Mouse (Mus musculus) ES-E14 (cell line): ENCODE measurements around the gene Mylk4. TPM values are rescaled to one million over a fixed set of nuclear protein-coding genes. Genes with fewer than 3 reads are reported as not detected.

ENCODE experiments used
- DNase-seq: peaks from one replicate; pipeline ENCODE4 v3.0.0-alpha.2; 2013; ENCODE audit warnings: low read depth, low spot score
- H3K27ac ChIP-seq: 2 replicates; pipeline ENCODE4 v1.5.1; 2012; ENCODE audit warnings: low read depth, mild to moderate bottlenecking, low read length, moderate library complexity, mixed read lengths; ENCODE audit not compliant: poor library complexity, insufficient read depth, severe bottlenecking
- H3K36me3 ChIP-seq: 2 replicates; pipeline ENCODE4 v1.6.1; 2012; ENCODE audit warnings: mild to moderate bottlenecking, low read length, moderate library complexity, mixed read lengths; ENCODE audit not compliant: control insufficient read depth, poor library complexity, insufficient read depth, severe bottlenecking
- H3K4me1 ChIP-seq, 2 experiments: fragments of 150-350 bp in 1 of 2; sonication (generic) in 1 of 2; 2 replicates each; pipeline ENCODE4 v1.6.1; 2012; ENCODE audit warnings: low read length in 2 of 2, mild to moderate bottlenecking in 1 of 2, mixed read lengths in 1 of 2; ENCODE audit not compliant: control insufficient read depth in 2 of 2, insufficient read depth in 2 of 2, poor library complexity in 1 of 2
- H3K4me3 ChIP-seq, 2 experiments: fragments of 150-350 bp in 1 of 2; sonication (generic) in 1 of 2; 2 replicates each; pipeline ENCODE4 v1.5.1; 2012; ENCODE audit warnings: low read length in 2 of 2, low read depth in 1 of 2, mild to moderate bottlenecking in 1 of 2, mixed read lengths in 1 of 2; ENCODE audit not compliant: insufficient read depth in 1 of 2, poor library complexity in 1 of 2, severe bottlenecking in 1 of 2
- H3K9ac ChIP-seq: 2 replicates; pipeline ENCODE4 v1.6.1; 2012; ENCODE audit warnings: low read depth, mild to moderate bottlenecking, low read length, mixed read lengths; ENCODE audit not compliant: poor library complexity, insufficient read depth, severe bottlenecking
- H3K9me3 ChIP-seq: fragments of 150-350 bp; sonication (generic); 2 replicates; pipeline ENCODE4 v1.6.1; 2012; ENCODE audit warnings: low read depth, mild to moderate bottlenecking, low read length; ENCODE audit not compliant: control insufficient read depth, insufficient read depth
- CHD2 ChIP-seq: IDR thresholded peaks from 2 replicates; pipeline ENCODE4 v1.6.1; 2014; ENCODE audit warnings: mild to moderate bottlenecking, low read depth, low read length, inconsistent platforms
- HCFC1 ChIP-seq: IDR thresholded peaks from 2 replicates; pipeline ENCODE4 v1.6.1; 2012; ENCODE audit warnings: low read length, inconsistent platforms, borderline replicate concordance; ENCODE audit not compliant: insufficient read depth
- MAFK ChIP-seq: IDR thresholded peaks from 2 replicates; pipeline ENCODE4 v1.6.1; 2014; ENCODE audit warnings: mild to moderate bottlenecking, low read depth, low read length, inconsistent platforms; ENCODE audit not compliant: insufficient read depth
- ZC3H11A ChIP-seq: IDR thresholded peaks from 2 replicates; pipeline ENCODE4 v1.6.1; 2012; ENCODE audit warnings: low read depth, mild to moderate bottlenecking, inconsistent platforms, low read length, borderline replicate concordance
- ZNF384 ChIP-seq: IDR thresholded peaks from 2 replicates; pipeline ENCODE4 v1.6.1; 2012; ENCODE audit warnings: low read depth, low read length, inconsistent platforms
- in situ Hi-C, 2 experiments: fragments of 600-800 bp; cut with MboI; formaldehyde crosslinking; loops; one replicate each; pipeline ENCODE4 v1.15.1; 2025; ENCODE audit warnings: low sequenced_read_pairs in 2 of 2, inconsistent platforms in 1 of 2; ENCODE audit not compliant: unreplicated experiment in 2 of 2
- total RNA-seq: library from RNA; depleted of rRNA; stranded (reverse); fragments of 300-350 nt; gene quantifications from 2 replicates; pipeline ENCODE4 v1.2.3, GENCODE M21; 2012

Gene Mylk4
- total RNA-seq, 1 experiment, result not detected

DNA sequence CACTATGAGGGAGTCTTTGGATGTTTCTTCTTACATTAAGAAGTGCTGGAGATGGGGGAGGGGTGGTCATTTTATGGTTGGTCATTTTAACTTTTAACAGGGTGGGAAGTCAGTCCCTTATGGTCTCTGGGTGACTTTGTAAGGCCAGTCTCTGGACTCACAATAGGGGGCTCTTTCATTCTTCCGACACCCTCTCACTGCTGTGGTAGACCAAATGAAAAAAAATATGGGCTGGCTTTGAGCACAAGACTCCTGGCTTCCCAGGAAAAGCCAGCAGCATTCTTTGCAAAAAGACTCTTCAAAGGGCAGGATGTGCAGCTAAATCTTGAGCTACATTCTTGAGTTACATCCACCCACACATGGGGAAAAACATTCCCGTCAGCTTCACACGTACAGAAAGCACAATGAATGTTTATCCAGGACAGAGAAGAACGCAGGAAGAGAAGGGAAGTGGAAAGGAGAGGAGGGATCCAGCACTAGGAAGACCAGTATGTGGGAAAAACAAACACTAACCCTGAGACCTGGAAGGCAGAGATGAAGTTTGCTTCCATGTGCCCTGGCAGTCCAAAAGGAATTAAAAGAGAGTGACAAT lies 31.6 kb downstream of the Mylk4 start:
- Histone ChIP-seq H3K4me1 (no peaks in the 10 kb centered on the region), H3K9me3 (no peaks in the 10 kb centered on the region), H3K27ac (no peak overlapping the region), H3K36me3 (no peaks in the 10 kb centered on the region), H3K9ac (no peak overlapping the region), H3K4me3 (no peak overlapping the region)
- DNase-seq, result no peak
- in situ Hi-C loops, result no loop called here
- no peak for TF ChIP-seq MAFK
- no peak for TF ChIP-seq ZNF384
- TF ChIP-seq HCFC1, result no peak
- no peak for TF ChIP-seq CHD2
- TF ChIP-seq ZC3H11A, result no peak

DNA sequence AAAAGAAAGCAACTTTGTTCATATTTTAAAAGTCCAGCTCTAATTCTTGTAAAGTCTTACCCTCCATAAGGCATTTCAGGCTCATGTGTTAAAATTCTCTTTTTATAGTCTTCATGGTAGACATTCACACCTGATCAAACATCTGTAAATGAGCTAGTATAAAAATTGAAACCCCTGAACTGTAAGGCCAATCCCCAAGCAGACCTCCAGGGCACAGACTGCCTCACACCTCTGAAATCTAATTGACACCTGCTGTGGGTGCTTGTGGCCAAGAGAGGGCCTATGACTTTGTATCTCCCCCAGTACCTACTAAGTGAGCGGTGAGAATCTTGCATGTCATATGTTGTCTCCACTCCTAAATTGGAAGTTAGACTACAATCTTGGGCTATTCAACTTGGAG lies 33.2 kb downstream of the Mylk4 start:
- Histone ChIP-seq H3K9ac (no peak overlapping the region), H3K27ac (no peak overlapping the region), H3K4me3 (no peak overlapping the region), H3K4me1 (no peaks in the 10 kb centered on the region), H3K36me3 (no peaks in the 10 kb centered on the region), H3K9me3 (no peaks in the 10 kb centered on the region)
- TF ChIP-seq CHD2, result no peak
- TF ChIP-seq MAFK, result no peak
- TF ChIP-seq ZNF384, result no peak
- no peak for TF ChIP-seq ZC3H11A
- no peak for DNase-seq
- in situ Hi-C loops, result no loop called here

DNA sequence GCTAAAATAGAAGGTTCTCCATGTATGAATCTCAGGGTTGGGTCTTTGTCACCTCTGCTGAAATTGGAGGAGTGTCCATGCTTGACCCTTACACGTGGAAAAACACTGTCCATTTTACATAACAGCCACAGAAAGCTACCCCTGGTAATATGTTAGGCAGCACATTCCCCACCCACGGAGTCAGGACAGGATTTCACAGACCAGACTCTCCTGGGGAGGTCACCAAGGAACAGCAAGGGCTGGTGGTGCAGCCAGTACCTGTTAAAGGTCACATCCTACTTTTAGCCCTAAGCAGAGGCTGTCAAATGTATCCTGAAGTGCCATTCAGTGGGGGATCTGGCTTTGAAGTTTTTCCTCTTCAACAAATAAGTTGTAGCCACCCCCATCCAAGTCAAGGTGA lies 35.3 kb downstream of the Mylk4 start:
- Histone ChIP-seq H3K4me1 (no peaks in the 10 kb centered on the region), H3K36me3 (no peaks in the 10 kb centered on the region), H3K27ac (no peak overlapping the region), H3K9me3 (no peaks in the 10 kb centered on the region), H3K9ac (no peak overlapping the region), H3K4me3 (no peak overlapping the region)
- no peak for DNase-seq
- TF ChIP-seq HCFC1 (no peak), ZNF384 (no peak), ZC3H11A (no peak), CHD2 (no peak), MAFK (no peak)
- in situ Hi-C loops, result no loop called here

DNA sequence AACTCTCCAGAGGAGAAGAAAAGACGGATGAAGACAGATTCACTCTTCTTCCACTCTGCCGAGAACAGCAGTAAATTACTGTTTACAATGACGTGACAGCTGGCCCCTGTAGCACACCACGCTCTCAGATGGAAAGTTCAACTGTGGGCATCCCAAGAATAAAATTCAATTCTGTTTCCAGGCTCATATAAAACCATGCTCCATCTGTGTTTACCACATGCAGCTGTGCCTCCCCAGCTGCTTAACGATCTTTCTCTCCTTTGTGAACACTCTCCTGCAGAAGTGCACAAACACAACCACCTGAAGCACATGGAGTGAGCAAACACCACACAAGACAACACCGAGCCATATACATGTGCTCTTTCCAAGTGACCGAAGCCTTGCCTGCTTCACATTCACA lies 42.6 kb downstream of the Mylk4 start:
- in situ Hi-C loops, result no loop called here

DNA sequence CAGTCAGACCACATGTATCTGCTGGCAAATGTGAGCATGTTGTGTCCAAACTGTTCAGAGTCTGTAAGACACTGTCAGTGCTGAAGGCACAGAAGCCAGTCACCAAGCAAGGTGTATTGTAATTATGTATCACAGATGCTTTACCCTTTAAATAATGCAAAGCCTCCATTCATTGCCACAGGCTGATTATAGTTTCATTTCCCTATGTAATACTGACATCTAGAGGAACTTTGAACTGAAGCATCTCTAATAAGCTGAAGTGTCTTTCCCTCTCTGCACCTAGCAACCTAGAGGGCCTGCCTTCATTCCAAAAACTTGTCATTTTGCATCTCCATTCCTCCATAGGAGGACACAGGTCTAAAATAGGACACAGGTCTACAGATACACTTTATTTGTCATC lies 52.5 kb downstream of the Mylk4 start:
- Histone ChIP-seq H3K27ac (no peak overlapping the region), H3K36me3 (no peaks in the 10 kb centered on the region), H3K9me3 (no peaks in the 10 kb centered on the region), H3K9ac (no peak overlapping the region), H3K4me3 (no peak overlapping the region), H3K4me1 (no peaks in the 10 kb centered on the region)
- in situ Hi-C loops, result no loop called here
- DNase-seq, result no peak
- TF ChIP-seq ZNF384 (no peak), CHD2 (no peak), MAFK (no peak), HCFC1 (no peak), ZC3H11A (no peak)

More for the DNA sequence above, 42.6 kb downstream of the Mylk4 start:
- Histone ChIP-seq H3K27ac (no peak overlapping the region), H3K4me1 (no peaks in the 10 kb centered on the region), H3K9me3 (no peaks in the 10 kb centered on the region), H3K36me3 (no peaks in the 10 kb centered on the region), H3K9ac (no peak overlapping the region), H3K4me3 (no peak overlapping the region)
- no peak for DNase-seq
- TF ChIP-seq MAFK (no peak), CHD2 (no peak), HCFC1 (no peak), ZC3H11A (no peak), ZNF384 (no peak)
